10 mouse cellular contexts compared by ENCODE assay signal in the genomic region with DNA sequence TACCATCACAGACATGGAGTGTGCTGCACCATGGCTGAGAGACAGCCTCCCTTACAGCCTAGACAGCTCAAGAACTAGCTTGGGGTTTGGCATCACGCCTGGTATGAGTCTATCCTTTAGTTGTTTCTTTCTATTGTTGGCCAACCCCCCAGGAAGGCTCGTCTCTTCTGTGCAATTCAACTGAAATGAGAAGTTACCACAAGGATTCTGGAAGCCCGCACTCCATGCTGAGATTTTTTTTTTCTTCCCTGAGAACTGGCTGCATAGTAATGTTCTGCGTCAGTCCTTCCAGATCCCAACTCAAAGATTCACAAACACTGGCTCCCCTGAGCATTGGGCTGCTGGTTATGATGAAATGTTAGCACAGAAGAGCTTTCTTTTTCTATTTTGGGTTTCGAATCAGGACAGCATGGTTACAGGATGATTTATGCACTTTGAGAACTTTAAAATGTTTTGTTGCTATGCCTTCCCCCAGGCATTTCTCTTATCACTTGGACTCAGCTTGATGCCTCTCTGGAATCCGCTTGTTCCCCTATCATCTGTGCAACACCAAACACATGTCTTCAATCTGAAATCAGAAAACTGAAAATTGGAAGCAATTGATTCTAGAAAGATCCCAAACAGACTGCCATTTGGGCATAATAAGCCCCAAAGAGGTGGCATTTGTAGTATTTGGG. TPM values are rescaled to one million over a fixed set of nuclear protein-coding genes. Genes with fewer than 3 reads are reported as not detected.
DNase-seq lines count a peak whose midpoint lies in the region; ATAC-seq and TF ChIP-seq lines count a peak whose summit lies in the region.
"Had no signal": no experiment of that assay in that cellular context is flagged by ENCODE, and none has a peak within 500 bp of the region (broad histone marks: within the 10 kb centered on the region; RNA-seq: fewer than 3 reads in every experiment).

No protein-coding gene starts in this region.

- H3K4me3 ChIP-seq in liver, adult 2 months (ENCODE audit: insufficient read depth, low read depth, low read length): no peak overlapping the region
- H3K4me3 ChIP-seq in liver, embryonic 12.5 days: no peak overlapping the region
- H3K4me3 ChIP-seq: neural tube, embryonic 12.5 days had no signal

- TF ChIP-seq POLR2A in liver, adult 2 months (IDR thresholded peaks at IDR 0.05; ENCODE audit: extremely low read depth, insufficient read depth, low read length): no peak

- no peak for TF ChIP-seq CTCF in liver, adult 2 months (IDR thresholded peaks at IDR 0.05; ENCODE audit: low read depth, low read length)

- peak; percentile 8 for DNase-seq in liver, adult 2 months (ENCODE audit: extremely low read depth, low read depth, low spot score)
- peak; percentile 10 for DNase-seq in brain, embryonic 18.5 days (ENCODE audit: low read depth, low spot score)
- peak; percentile 44 for DNase-seq in gastrocnemius, postnatal 14 days
- peak; percentile 3 for DNase-seq in lung, postnatal 25 days (ENCODE audit: low spot score)
- DNase-seq in T-cell, adult 2 months (ENCODE audit: low spot score): no peak
- DNase-seq in urinary bladder, adult 18-20 months (ENCODE audit: low spot score in 2 of 2): no peak
- DNase-seq: cerebellum, adult 8-10 months; layer of hippocampus, postnatal 36 days had no signal

- intact Hi-C loops in gastrocnemius, postnatal 14 days (cut with DNase I; ENCODE audit: low total_unique reads): no loop called here

- H3K9ac ChIP-seq in liver, adult 2 months (ENCODE audit: low read depth, low read length): no peak overlapping the region
- no peak overlapping the region for H3K9ac ChIP-seq in liver, embryonic 12.5 days
- H3K9ac ChIP-seq: neural tube, embryonic 12.5 days had no signal

- WGBS in liver, adult 2 months: 70% methylated on average over 6 of the region's 6 CpGs
- 52% methylated on average over 6 of the region's 6 CpGs for WGBS in liver, embryonic 12.5 days (ENCODE audit: insufficient replicate concordance)

- H3K9me3 ChIP-seq in liver, embryonic 12.5 days (replicated peaks): no peaks in the 10 kb centered on the region
- H3K9me3 ChIP-seq: neural tube, embryonic 12.5 days had no signal

- no peak overlapping the region for H3K27ac ChIP-seq in liver, adult 2 months (replicated peaks; ENCODE audit: insufficient read depth, low read depth, low read length)
- H3K27ac ChIP-seq in liver, embryonic 12.5 days: no peak overlapping the region
- H3K27ac ChIP-seq: neural tube, embryonic 12.5 days had no signal

- H3K36me3 ChIP-seq in liver, adult 2 months (ENCODE audit: control insufficient read depth, insufficient read depth, low read length): no peaks in the 10 kb centered on the region
- H3K36me3 ChIP-seq in liver, embryonic 12.5 days: no peaks in the 10 kb centered on the region
- H3K36me3 ChIP-seq: neural tube, embryonic 12.5 days had no signal

- H3K79me2 ChIP-seq in liver, adult 2 months (ENCODE audit: control insufficient read depth, insufficient read depth, low read length): no peaks in the 10 kb centered on the region

- no peaks in the 10 kb centered on the region for H3K4me1 ChIP-seq in liver, adult 2 months (ENCODE audit: control insufficient read depth, insufficient read depth, low read length)
- no peaks in the 10 kb centered on the region for H3K4me1 ChIP-seq in liver, embryonic 12.5 days
- H3K4me1 ChIP-seq: neural tube, embryonic 12.5 days had no signal

- ATAC-seq in liver, embryonic 12.5 days: no peak

- H3K4me2 ChIP-seq in liver, embryonic 12.5 days: no peak overlapping the region
- H3K4me2 ChIP-seq: neural tube, embryonic 12.5 days had no signal

- H3K27me3 ChIP-seq in liver, adult 2 months (ENCODE audit: control insufficient read depth, insufficient read depth, low read length): no peaks in the 10 kb centered on the region
- H3K27me3 ChIP-seq in liver, embryonic 12.5 days (replicated peaks): no peaks in the 10 kb centered on the region
- H3K27me3 ChIP-seq: neural tube, embryonic 12.5 days had no signal

RNA-seq across cellular contexts. Expression of gene Tnc, which starts 29.7 kb away (rescaled TPM):
- total RNA-seq in liver, adult 2 months (2014; rRNA removed): 0.37 and 0.54 TPM in 2 replicates
- 0.24 and 0.27 TPM in 2 replicates for polyA plus RNA-seq in liver, adult 2 months (2012; rRNA removed)
- polyA plus RNA-seq in liver, embryonic 12.5 days (2016; fragmentation: Nextera tagmentation; extraction: Ambion mirVana): 5.4 TPM in 2 replicates
- 10 to 100 TPM; 16.2 to 21.0 TPM for total RNA-seq in gastrocnemius, postnatal 14 days (2021)

Comparison
In these comparisons a context has a peak if more than half of its experiments do, and no peak if none do; other contexts are left out.
1. DNase-seq: peak in liver, adult 2 months (single experiment), brain, embryonic 18.5 days (single experiment), gastrocnemius, postnatal 14 days (single experiment) and lung, postnatal 25 days (single experiment); none in T-cell, adult 2 months (single experiment) and urinary bladder, adult 18-20 months (0 of 2).
2. RNA of gene Tnc, which starts 29.7 kb away (total RNA-seq): 16.2 to 21.0 TPM in gastrocnemius, postnatal 14 days; 0.37 to 0.54 TPM in liver, adult 2 months; every median in the first group is over 10 times any median in the second.